Mouse (Mus musculus): ENCODE results near the gene Lif.
A peak's percentile ranks its signal among the peaks of the same experiment; 100 is the strongest.

Lif gene

DNA sequence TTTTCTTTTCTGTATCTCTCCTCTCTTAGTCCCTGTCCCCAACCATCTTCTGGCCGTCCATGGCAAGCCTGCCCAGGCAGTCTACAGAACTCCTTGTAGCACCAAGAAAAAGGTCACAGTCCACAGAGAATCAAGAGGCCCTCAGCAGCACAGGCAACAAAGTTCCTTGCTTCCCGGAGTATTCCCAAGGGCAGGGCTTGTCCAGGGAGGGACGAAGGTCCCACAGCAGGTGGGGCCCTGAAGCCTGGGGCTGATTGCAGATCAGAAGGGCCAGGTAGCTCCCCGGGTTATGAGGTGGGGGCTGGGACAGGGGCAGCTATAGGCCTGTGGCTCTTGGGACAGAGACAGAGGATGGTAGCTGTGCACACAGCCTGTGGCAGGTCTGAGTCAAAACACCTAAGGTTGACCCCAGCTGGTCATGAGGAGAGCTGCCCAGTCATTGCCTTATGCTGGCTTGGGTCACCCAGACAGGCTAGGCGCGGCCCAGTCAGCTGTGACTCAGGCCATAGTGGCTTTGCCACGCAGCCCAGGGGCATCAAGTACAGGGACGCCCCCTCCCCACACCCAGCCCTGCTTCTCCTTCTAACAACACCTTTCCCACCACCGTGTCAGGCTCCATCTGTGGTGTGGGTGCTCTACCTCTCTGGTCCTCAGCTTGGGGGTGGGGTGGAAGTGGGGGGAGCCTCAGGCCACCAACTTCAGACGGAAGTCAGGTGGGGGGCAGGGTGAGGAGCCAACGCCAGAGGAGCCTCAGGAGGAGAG, at the start of gene Lif:
Lif (plus strand) TSS at position 712 of the 762 bp plus-strand sequence.
- no peak for DNase-seq

DNA sequence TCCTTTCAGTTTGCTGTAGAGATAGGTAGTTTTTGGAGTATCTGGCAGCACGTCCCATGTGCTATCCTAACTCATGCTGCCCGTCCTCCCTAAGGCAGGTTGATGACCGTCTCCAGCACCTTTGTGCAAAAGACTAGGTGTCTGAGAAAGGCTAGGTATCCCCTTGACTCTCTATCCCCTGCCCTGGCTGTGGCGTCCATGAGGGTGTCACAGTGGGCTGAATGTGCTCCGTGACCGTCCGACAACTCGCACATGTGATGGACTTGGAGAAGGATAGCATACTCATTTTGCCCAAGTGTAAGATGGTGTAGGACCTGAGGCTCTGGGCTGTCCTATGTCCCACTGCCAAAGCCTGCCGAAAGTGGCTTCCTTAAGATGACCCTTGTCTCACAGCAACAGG, 49.7 kb upstream of the Lif start:
- DNase-seq: no peak

GRCm38 (mm10) chr11:4209556-4209955, 47.8 kb upstream of the Lif start:
- DNase-seq: no peak

DNA sequence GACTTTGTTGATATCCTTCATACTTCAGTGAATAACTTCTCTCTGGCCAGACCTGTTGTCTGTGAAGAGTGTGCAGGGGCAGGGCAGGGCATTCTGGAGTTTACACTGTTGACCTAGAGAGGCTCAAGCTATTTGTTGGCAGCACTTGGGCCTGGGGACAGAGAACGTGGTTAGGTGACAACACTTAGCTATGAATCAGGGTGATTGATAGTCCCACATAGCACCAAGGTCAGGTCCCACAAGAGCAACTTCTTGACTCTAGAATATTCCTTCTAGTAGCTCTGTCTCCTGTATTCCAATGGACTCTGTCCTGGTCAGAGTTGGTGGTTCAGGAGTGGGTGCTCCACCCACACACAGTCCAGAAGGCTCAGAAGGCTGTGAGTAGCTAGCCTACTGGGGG, 46.6 kb upstream of the Lif start:
- DNase-seq: no peak

GRCm38 (mm10) chr11:4213107-4213506, 44.2 kb upstream of the Lif start:
- no peak for DNase-seq

GRCm38 (mm10) chr11:4214572-4214971, 42.8 kb upstream of the Lif start:
- no peak for DNase-seq

DNA sequence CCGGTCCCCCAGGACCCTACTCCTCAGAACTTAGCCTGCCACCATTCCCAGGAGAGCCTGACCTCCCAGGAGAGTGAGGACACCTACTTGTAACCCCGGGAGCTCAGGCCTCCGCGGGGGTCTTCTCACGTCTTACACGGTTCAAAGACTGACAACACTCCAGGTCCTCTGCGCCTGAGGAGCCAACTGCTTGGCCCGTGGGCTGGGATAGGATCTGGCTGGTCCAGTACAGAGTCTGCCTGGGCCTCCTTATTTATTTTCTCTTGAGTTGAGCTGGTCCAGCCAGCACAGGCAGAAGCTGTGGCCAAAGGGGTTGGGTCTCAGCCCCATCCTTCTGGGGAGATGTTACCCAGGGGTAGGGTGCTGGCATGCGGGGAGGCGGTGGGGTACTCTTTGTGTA, 42.3 kb upstream of the Lif start:
- DNase-seq: no peak

GRCm38 (mm10) chr11:4216248-4217000, 40.9 kb upstream of the Lif start:
- peak; percentile 77 for DNase-seq

- DNase-seq: peak; percentile 96
Observed at GRCm38 (mm10) chr11:4217914-4218629, 39.3 kb upstream of the Lif start, which contains the start of gene Castor1. Castor1 (plus strand) TSS chr11:4218225.

- DNase-seq: no peak
Observed at GRCm38 (mm10) chr11:4218637-4219036, 38.7 kb upstream of the Lif start.

DNA sequence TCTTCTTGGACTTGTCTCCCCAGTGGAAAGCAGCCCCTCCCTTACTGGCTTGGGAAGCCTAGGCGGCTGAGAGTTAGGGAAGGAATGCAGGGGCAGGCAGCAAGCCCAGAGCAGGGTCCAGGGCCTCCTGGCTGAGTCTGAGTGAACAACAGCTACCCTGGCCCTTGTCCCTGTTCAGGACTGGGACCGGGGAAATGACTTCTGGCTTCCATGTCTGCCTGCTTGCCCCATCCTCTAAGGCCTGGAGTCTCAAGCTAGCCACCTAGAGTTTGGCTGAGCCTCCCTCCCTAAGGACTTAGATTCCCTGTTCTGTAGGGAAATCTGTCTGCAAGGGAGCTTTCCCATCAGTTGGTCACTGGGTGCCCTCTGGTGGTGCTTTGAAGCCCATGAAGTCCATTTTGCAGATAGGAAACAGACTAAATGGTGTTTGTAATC, 38.0 kb upstream of the Lif start:
- DNase-seq: peak; percentile 88

DNA sequence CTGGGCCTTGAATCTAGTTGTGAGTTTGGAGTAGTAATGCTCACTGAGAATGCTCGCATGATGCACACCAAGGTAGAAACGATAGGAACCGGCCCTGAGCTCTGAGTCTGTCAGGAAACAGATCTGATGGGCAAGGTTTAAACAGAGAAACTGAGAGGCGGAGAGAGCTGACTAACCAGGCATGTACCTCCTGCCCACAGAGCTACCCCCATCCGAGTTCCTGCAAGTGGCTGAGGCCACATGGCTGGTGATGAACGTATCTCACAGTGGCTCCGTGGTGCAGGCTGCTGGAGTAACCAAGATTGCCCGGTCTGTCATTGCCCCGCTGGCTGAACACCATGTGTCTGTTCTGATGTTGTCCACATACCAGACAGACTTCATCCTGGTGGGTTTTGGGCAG, 37.4 kb upstream of the Lif start:
- DNase-seq: no peak

DNA sequence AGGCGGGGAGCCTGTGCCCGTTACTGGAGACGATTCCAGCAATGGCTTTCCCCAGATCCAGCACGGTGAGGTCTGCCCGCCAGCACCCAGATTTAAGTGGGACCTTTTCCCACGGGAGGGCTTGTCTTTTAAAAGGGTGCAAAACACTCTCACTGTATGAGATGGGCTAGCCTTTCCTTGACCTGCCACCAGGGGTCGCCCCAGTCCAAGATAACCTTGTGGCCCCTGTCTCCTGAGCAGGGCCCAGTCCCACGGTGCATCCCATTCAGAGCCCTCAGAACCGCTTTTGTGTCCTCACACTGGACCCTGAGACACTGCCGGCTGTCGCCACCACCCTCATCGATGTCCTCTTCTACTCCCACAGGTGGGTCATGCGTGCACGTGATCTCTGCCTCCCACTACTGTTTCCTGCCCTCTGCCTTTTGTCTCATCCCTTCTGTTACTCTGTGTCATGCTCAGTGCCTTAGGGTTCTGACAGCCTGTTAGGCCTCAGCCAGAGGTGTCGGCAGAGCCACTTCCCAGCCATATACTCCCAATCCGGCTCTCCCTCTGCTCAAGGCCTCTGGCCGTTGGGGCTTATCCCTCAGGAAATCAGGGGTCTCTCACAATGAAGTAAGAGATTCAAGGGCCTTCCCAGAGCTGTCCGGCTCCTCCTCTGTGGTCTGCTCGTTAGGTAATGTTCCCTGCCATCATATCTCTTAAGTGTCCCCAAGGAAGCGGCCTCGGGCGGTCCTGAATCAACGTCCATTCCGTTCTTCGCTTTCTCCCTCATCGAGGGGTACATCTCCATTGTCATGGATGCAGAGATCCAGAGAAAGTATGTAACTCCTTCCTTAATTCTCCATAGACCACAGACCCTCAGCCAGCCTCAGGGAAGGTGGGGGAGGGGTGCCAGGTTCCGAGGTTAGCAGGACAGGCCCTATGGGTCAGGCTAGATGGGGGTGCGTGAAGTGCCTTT, 36.6 kb upstream of the Lif start:
- peak; percentile 86 for DNase-seq

- DNase-seq: no peak
Observed at GRCm38 (mm10) chr11:4222046-4222950, 35.1 kb upstream of the Lif start.

DNA sequence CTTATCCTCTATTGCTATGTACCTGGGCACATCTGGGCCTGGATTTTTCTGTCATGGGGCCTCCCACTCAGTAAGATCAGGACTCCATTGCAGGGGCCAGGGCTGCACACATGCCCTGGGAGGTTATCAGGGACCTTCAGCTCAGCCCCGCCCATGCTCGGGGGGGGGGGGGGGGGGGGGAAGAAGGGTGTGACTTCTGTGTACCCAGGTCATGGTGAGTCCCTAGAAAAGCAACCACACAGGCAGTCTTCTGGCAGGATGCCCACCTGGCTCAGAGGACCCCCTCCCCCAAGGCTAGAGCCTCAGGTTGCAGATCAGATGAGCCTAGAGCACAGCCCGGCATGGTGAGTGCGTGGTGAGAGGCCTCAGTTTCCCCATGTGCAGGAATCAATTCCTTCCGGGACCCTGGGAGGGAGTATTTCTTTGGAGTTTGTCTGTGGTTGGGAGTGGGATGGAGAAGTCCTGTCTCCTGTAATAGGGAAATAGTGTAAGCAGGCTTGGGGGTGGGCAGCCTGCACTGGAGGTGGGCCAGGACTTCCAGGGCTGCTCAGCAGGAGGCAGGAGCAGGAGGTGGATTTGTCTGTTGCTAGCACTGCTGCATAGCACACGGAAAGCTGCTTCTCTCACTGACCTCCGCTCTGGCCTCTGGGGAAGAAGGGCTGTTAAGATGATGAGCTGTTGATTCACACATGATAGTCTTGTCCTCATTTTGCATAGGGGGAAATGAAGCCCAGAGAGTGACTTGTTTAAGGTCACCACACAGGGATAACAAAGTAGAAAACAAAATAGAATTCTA, 33.8 kb upstream of the Lif start:
- no peak for DNase-seq

DNA sequence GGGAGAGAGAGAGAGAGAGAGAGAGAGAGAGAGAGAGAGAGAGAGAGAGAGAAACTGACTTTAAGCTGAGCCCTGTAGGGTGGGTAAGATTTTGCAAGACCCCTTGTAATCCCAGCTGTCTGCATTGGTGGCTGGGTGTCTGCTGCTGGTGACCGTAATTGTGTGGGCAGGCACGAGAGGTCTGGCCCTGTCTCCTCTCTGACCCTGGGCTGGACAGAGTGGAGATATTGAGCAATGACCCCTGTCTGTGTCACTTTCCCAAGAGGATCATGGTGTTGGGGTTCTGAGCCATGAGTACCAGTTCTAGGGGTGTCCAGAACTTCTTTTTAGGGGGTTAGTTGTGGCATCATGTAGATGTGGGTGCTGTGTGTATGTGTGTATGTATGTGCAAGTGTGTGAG, 33.1 kb upstream of the Lif start:
- no peak for DNase-seq

GRCm38 (mm10) chr11:4226569-4227325, 30.6 kb upstream of the Lif start:
- no peak for DNase-seq

- DNase-seq: no peak
Observed at GRCm38 (mm10) chr11:4228463-4228862, 28.9 kb upstream of the Lif start.

DNA sequence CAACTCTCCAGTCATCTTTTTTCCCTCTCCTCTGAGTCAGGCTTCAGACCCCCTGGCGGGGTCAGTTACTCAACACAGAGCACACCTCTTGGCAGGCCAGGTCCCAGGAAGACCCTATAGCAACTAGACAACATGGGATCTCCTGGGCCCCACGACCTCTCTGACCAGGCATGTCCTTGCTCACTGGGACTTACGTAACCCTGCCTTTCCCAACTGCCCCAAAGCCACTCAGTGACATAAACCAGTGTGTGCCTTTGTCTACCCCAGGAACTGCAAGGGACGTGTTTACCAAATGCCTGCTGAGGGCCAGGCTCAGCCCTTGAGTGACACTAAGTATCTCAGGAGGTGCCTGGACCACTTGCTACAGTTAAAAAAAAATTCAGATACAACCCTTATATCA, 27.5 kb upstream of the Lif start:
- DNase-seq: no peak

GRCm38 (mm10) chr11:4231435-4231834, 25.9 kb upstream of the Lif start:
- DNase-seq: no peak

All from kidney, adult 18-20 months (tissue).